Mouse (Mus musculus) cerebellum, postnatal 36 days (tissue): Measurements from ENCODE around the gene Ube2f.

Experiments used
- DNase-seq, 2 experiments: peaks; one replicate each; pipeline ENCODE4 v3.0.0; 2021 to 2022; ENCODE audit warnings: mixed read lengths in 2 of 2

Ube2f gene

DNA sequence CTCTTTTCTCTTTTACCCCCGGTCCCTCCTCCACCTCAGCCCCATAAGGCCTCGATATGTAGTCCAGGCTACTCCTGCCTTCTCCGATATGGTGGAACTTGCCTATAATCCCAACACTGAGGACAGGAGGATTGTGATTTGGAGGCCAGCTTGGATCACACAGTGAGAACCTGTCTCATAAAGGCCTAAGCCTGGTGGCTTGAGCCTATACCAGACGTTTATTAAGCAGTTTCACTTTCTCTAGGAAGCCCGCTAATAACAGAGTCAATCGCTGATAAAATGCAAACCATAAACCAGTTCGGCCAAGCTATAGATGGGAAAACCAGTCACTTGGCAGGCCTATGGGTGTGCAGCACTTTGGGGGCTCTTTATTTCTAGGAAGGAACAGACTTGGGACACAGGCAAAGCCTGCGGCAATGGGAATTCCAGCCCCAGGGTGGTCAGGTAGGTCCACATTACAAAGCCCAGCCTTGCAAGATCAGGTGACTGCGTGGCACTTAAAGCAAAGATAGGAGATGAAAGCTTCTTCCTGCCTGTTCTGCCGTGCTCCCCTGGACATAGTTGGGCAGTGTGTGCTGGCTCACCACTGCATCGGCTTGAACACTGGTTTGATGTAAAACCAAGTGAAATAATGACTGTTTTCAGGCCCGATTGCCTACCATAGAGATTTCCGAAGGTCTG lies 49.1 kb downstream of the Ube2f start:
- DNase-seq: no peak

DNA sequence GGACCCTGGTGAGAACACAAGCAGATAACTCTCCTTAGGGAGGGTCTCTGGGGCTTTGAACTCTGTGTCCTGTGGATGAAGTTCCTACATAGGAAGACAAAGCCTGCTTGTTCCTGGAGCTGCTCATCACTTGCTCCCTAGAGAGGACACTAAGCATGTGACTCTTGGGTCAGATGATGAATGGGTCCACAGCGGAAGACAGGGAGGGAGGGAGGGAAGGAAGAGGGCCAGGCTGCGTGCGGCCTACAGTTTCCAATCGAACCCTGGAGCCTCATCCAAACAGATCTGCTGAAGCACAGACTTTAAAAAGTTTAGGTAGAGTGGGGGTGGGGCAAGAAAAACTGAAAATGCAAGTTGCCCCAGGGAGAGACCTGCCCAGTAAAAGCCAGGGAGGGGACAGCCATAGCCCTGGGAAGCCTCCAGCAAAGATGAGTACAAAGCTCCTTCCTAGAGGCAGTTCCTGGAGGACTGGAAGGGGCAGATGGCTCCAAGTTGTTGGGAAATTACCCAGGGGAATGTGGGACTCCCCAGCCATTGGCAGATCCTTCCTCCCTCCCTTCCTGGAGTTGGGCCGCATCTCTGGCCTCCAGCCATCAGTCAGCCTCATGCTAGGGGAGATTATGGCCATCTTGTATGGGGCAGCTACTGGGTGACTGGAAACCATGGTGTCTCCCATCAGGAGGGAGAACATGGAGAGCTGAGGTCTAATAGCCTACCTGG lies 49.8 kb downstream of the Ube2f start:
- peak in 1 of 2 experiments; percentile 19 for DNase-seq

DNA sequence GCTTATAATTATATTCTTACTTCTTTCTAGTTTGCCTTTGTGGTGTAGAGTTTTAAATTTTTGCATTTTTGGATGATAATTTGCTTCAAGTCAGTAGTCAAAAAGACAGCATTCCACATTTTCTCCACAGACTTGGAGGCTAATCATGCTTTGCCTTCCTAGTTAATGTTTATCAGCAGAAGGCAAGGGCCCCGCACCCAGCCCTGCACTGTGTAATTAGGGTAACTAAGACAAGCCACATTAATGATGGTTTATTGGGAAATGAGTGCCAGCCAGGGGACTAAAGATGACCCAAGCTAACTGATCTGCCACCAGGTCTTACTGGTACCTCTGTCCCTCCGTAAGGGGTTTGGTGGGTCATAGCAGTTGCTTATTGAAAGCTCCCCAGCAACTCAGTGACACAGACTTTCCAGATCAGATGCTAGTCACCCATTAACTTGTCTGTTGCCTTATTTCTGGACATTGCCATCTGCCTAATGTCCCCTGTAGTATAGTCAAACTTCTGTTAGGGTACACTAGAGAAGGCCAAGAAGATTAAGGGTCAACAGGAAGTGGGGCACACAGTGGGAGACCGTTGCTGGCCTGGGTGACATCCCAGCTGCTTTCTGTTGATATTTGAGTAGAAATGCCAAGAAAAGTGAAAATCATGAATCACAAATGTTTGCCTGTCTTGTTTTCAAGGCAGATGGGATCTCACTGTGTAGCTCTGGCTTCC lies 51.3 kb downstream of the Ube2f start:
- DNase-seq: no peak

DNA sequence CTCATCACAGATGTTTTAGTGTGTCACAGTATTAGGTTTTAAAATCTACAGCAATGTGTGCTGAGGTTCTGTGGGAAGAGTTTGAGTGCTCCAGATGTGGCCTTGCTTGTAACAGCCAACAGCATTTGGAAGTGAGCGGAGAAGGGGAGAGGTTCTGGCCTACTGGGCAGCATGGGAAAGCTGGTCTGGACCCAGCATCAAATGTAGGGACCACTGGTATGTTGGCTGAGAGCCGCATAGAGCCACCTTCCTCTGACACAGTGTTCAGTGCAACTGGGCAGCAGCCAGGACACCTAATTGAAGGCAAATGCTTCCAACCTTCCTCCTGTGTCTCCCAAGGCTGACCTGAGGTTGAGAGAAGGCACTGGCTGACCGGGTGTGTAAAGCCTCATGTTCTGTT lies 51.9 kb downstream of the Ube2f start:
- no peak for DNase-seq

DNA sequence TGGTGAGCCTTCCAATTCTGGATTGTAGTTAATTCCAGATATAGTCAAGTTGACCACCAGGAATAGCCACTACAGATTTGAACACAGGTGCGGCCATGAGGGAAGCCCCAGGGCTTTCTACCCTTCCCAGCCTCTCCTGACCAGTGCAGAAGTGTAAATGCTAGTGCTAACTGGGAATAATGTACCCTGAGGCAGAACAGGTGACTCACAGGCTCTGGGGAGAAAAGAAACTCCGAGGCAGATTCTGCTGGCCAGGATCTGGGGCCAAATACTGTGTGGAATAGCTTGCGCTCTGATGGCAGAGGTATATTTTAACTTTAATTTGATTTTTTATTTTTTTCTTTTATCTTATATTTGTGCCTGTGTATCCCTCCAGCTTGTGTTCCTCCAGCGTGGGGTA lies 54.5 kb downstream of the Ube2f start:
- no peak for DNase-seq

DNA sequence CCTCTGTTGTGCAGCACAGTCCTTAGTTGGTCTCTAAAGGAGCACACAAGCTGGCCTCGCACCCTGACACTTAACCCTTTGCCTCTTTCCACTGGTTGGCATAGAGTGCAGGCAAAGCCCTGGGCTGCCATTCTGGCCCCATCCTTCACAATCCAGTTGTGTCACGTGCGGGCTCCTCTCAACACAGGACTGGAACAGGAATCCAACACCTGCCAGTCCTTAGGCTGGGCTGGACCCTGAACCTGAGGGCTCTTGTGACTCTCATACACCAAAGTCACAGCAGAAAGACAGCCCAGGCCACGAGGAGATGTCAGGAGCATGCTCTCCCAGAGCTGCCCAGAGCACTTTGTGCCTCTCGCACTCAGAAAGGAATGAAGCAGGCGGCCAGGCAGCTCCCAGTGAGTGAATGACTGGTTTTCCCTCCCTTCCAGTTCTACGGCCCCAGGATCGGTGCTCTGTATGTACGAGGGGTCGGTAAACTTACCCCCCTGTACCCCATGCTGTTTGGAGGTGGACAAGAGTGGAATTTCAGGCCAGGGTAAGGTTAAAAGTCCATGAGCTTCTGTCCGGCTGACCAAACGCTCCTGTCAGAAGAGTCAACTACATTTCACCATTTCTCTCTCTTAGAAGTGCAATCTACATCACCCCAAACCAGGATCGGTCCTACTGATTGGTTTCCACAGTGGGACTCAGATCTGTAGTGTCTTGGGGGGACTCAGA lies 59.4 kb downstream of the Ube2f start:
- no peak for DNase-seq

DNA sequence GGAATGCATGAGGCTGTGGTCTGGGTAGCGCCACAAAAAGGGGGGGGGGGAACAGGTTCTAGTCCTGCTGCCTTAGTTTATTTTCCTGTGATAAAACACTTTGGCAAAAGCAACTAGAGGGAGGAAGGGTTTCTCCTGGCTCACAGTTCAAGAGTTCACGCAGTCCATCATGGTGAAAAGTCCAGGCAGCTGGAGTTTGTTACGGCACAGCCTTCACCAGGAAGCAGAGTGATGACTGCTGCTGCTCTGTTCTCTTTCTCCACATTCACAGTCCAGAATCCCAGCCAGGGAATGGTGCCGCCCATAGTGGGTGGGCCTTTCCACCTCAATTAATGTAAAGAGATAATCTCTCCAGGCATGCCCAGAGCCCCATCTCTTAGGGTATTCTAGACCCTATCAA lies 62.2 kb downstream of the Ube2f start:
- no peak for DNase-seq

DNA sequence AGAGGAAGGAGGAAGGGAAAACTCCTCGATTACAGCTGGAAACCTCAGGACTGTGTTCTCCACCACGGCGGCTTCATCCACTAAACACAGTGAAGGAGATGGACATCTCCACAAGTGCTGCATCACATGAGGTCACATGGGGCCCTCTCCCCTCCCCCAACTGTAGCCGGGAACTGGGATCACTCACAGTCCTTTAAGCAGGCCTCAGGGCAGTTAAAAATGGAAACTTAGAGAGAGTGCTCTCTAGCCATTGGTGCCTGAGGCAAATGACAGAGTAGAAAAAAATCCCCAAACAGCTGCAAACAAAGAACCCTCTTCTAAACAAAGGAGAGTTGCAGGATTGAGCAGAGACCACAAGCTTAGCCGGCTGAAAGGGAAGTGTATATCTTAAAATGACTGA lies 63.1 kb downstream of the Ube2f start:
- DNase-seq: no peak

DNA sequence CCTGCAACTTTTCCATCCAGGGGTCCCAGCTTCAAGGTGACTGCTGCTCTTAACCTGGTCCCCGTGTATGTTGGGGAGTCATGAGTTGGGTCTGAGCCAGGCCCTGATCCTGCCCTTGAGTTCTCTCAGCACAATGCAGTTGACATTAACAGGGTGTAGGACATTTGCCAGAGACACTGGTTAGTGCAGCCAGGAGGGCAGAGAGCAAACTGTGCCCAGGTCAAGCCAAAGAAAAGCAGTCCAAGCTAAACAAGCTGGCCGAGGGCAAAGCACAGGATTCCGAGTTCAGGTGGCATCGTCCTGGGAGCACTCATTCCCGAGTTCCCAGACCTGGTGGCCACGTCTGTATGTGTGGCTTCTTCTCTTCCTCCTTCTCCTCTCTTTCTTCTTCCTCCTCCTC lies 67.6 kb downstream of the Ube2f start:
- no peak for DNase-seq

DNA sequence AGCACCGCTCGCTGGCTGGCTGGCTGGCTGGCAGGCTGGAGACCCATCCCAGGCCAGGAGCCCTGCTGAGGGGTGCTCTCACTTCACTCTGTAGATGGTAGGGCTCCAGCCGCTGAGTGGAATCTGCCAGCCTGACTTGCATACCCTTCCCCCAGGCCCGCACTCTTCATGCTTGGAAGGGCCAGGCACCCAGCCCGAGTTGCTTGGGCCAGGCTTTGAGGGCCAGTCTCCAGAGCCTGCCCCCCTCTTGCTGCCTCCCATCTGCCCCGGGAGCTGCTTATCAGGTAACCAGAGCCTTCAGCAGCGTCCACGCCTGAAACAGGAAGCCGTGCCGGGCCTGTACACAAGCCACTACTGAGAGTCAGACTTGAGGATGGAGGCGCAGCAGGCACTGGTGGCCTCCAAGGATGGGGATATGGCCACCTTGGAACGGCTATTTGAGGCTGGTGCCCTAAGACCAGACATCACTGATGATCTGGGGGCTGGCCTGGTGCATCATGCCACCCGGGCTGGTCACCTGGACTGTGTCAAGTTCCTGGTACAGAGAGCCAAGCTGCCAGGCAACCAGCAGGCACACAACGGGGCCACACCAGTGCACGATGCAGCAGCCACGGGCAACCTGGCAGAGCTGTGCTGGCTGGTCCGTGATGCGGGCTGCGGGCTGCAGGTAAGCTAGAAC lies 71.8 kb downstream of the Ube2f start, which contains the start of gene Espnl:
Gene Espnl (plus strand): TSS at position 316 of the 679 bp plus-strand sequence.
- DNase-seq: peak; percentile 17 to 24

DNA sequence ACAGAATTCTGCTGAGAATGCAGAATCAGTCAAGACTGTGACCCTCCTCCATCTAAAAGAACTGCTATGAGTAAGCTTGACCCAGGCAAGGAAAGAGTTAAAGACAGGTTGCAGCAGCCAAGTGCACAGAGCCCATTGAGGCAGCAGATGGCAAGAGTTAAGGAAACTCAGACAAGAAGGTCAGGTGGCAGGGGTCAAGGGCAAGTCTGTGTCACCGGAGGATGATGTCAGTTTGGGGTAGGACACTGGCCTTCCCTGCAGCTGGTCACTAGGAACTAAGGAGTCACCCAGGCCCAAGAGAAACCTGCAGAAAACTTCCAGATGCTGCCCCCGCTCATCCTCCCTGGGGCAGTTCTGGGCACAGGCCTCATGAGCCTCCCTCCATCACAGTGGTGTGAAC lies 74.5 kb downstream of the Ube2f start:
- DNase-seq: no peak

DNA sequence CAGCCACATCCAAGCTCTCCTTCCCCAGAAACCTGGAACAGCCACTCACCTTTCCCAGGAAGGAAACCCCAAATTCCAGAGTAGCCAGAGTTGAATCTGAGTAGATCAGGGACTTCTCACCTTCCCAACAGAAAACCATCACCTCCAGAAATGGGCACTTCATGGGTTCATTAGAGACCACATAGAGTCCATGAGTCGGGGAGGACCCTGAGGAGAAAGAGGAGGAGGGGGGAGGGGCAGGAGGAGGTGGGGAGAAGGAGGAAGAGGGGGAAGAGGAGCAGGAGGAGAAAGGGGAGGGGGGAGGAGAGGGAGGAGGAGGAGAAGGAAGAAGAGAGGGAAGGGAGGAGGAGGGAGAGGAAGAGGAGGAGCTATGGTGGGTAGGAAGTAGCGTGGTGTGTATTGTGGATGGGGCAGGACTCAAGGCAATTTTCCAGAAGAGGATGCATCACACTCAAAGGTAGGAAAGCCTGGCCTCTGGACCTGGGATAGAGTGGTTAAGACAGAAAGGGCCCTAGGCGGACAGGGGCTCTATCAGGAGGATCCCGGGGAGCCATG lies 75.5 kb downstream of the Ube2f start:
- no peak for DNase-seq

DNA sequence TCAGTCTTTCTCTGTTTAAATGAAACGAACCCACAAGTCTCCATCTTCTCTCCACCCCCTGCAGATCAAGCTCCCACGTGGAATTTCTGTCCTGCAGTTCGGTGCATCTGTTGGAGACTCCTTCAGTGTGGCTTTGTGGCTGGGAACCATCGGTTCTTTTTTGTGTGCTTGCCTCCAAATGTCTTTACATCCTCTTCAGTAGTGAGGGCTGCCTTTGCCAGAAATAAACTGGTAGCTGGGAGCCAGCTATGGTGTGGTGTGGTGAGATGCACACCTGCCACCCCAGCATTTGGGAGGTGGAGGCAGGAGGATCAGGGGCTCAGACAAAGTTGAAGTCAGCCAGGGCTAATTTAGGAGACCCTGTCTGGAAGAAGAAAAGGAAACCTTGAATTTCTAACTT lies 82.0 kb downstream of the Ube2f start:
- no peak for DNase-seq

DNA sequence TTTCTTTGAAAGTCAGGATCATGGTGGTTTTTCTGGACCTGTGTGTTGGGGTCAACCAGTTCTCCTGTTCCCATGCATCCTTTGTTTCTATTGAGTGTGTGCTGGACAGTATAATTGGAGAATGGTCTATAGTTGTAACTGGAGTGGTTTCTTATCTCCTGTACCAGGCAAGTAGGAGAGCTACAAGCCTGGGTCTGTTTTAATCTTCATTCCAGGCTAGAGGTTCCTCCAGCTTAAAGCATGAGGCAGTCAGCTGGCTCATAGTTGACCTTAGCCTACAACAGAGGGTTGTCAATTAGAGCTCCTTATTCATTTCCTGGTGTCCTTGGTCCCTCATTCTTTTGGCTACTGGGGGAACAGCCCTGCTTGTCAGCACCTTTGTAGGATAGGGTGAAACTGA lies 83.5 kb downstream of the Ube2f start:
- no peak for DNase-seq

DNA sequence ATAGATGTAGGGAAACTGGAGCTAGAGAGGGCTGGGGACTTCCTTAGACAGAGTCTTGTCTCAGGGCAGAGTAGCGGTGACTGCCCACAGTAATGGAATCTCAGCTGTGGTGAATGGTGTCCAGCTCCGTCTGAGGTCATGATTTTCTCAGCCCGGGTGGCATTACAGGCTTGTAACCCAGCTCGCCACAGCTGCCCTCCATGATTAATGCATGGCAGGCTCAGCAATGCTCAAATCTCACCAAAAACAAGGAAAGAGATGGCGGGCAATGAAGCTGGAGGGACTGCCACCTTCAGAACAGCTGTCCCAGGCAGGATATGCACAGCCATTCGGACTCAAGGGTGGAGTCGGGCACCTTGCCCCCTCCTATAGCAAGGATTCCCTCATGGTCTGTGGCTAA lies 87.3 kb downstream of the Ube2f start:
- DNase-seq: no peak
